In the genomic region with DNA sequence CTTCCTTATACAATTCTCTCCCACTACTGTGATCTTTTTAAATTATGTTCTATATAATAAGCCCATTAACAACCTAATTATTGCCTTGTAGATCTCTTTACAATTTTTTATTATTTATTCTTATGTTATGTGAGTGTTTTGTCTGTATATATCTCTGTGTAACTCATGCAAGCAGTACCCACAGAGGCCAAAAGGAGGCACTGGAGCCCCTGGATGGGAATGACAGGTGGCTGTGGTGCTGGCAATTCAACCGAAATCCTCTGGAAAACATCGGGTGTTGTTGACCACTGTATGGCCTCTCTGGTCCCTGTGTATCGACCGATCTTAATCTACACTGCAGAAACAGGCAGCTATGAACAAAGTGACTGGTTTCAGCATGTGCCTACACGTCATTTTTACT, we compare ENCODE assay signal across 2 mouse cellular contexts.
TF ChIP-seq lines count a peak whose summit lies in the region.

No protein-coding gene starts in this region.

TF ChIP-seq in CH12.LX, 34 proteins besides CTCF, POLR2A, EP300 and RAD21 (continued from another document):
- no peak for TF ChIP-seq NELFE (IDR thresholded peaks at IDR 0.05; ENCODE audit: low read depth, low read length)

TF ChIP-seq in ES-E14, 5 proteins besides CTCF, POLR2A, EP300 and RAD21 (continued from another document):
- TF ChIP-seq ZC3H11A (IDR thresholded peaks at IDR 0.05; ENCODE audit: borderline replicate concordance, low read depth, low read length), result 0 out of 2 replicates have a peak, but pooled peaks have one; percentile 14
